Mouse (Mus musculus): ENCODE results near the gene Snrpb2.
A peak's percentile ranks its signal among the peaks of the same experiment; 100 is the strongest.

- TF ChIP-seq CTCF (IDR thresholded peaks at IDR 0.05; ENCODE audit: low read depth): peak; percentile 60
- no peak for TF ChIP-seq EP300 (IDR thresholded peaks at IDR 0.05; ENCODE audit: low read depth)
These were observed 51.0 kb downstream of the Snrpb2 start for GRCm38 (mm10) chr2:143113859-143114258.
